Mouse (Mus musculus): Measurements from ENCODE around the gene Parp8. TPM values are rescaled to one million over a fixed set of nuclear protein-coding genes. Genes with fewer than 3 reads are reported as not detected.

Gene Parp8
- polyA plus RNA-seq (2015; fragmentation: Nextera tagmentation; extraction: Ambion mirVana): 12.9 and 14.5 TPM in 2 replicates

- no peaks in the 10 kb centered on the region for H3K36me3 ChIP-seq (ENCODE audit: control insufficient read depth, insufficient read depth)
- ATAC-seq (replicated peaks; ENCODE audit: extremely low read depth, insufficient read depth, low FRiP score): peak; percentile 63
- under 1% methylated on average over 40 of the region's 67 CpGs for WGBS
Observed at GRCm38 (mm10) chr13:117025226-117026067, at the start of gene Parp8. Parp8 (minus strand) TSS chr13:117025537.

DNA sequence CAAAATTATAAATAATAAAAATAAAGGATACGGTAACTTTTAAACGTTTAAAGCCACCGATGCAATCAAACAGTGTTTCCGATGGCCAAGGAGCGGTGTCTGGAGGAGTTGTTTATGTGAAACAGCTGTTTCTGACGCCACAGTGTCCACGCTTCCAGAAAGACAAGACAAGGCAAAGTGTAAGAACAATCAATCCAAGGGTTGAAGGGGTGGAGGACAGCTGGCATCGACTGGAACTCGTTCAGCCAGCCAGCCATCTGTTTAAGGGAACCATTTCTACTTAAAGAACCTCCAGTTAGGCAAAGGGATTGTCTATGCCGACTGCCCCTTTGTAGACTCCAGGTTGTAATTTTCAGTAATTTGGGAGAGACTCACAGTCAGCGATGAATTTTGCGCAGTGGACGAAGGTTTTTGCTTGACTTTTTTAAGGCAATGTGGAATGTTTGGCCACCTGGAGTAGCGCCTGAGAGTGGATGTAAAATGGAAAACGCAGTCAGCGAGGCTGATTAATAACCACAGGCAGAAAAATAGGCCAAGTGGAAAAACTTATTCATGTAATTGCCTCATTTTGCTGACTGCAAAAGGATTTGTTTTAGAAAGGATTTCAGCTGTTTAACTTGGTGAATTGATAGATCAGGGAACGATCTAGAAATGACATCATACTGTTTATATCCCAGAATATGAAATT lies 37.4 kb upstream of the Parp8 start:
- no peak for ATAC-seq (replicated peaks; ENCODE audit: extremely low read depth, insufficient read depth, low FRiP score)
- no peak overlapping the region for H3K4me2 ChIP-seq (ENCODE audit: low read depth, low read length)

More at GRCm38 (mm10) chr13:117025226-117026067, at the start of gene Parp8:
- H3K4me2 ChIP-seq (ENCODE audit: low read depth, low read length): peak within 1 kb of the TSS; percentile 85
- peak within 1 kb of the TSS; percentile 89 for H3K9ac ChIP-seq (ENCODE audit: low read length)
- H3K4me1 ChIP-seq (ENCODE audit: control insufficient read depth, insufficient read depth, low read length): peaks cover 19% of the 10 kb centered on the region
- H3K9me3 ChIP-seq (replicated peaks; ENCODE audit: control insufficient read depth, low read length): no peaks in the 10 kb centered on the region
- H3K4me3 ChIP-seq (ENCODE audit: low read length): peak within 1 kb of the TSS; percentile 81
- peak within 1 kb of the TSS; percentile 82 for H3K27ac ChIP-seq (ENCODE audit: low read length)
- no peaks in the 10 kb centered on the region for H3K27me3 ChIP-seq (ENCODE audit: control insufficient read depth, insufficient read depth, low read length)

GRCm38 (mm10) chr13:117056466-117056865 lies 31.1 kb upstream of the Parp8 start:
- Histone ChIP-seq H3K9ac (ENCODE audit: low read length) (no peak overlapping the region), H3K27me3 (ENCODE audit: control insufficient read depth, insufficient read depth, low read length) (no peaks in the 10 kb centered on the region), H3K4me3 (ENCODE audit: low read length) (no peak overlapping the region), H3K36me3 (ENCODE audit: control insufficient read depth, insufficient read depth) (no peaks in the 10 kb centered on the region), H3K4me1 (ENCODE audit: control insufficient read depth, insufficient read depth, low read length) (no peaks in the 10 kb centered on the region), H3K27ac (ENCODE audit: low read length) (no peak overlapping the region), H3K9me3 (replicated peaks; ENCODE audit: control insufficient read depth, low read length) (no peaks in the 10 kb centered on the region), H3K4me2 (ENCODE audit: low read depth, low read length) (no peak overlapping the region)
- ATAC-seq (replicated peaks; ENCODE audit: extremely low read depth, insufficient read depth, low FRiP score): no peak
- WGBS: 65% methylated on average over 2 of the region's 2 CpGs

More for the DNA sequence above, 37.4 kb upstream of the Parp8 start:
- H3K27me3 ChIP-seq (ENCODE audit: control insufficient read depth, insufficient read depth, low read length): no peaks in the 10 kb centered on the region
- no peaks in the 10 kb centered on the region for H3K36me3 ChIP-seq (ENCODE audit: control insufficient read depth, insufficient read depth)
- H3K27ac ChIP-seq (ENCODE audit: low read length): no peak overlapping the region
- H3K9ac ChIP-seq (ENCODE audit: low read length): no peak overlapping the region
- no peaks in the 10 kb centered on the region for H3K9me3 ChIP-seq (replicated peaks; ENCODE audit: control insufficient read depth, low read length)
- H3K4me1 ChIP-seq (ENCODE audit: control insufficient read depth, insufficient read depth, low read length): no peaks in the 10 kb centered on the region
- H3K4me3 ChIP-seq (ENCODE audit: low read length): no peak overlapping the region
- WGBS: 68% methylated on average over 17 of the region's 17 CpGs

DNA sequence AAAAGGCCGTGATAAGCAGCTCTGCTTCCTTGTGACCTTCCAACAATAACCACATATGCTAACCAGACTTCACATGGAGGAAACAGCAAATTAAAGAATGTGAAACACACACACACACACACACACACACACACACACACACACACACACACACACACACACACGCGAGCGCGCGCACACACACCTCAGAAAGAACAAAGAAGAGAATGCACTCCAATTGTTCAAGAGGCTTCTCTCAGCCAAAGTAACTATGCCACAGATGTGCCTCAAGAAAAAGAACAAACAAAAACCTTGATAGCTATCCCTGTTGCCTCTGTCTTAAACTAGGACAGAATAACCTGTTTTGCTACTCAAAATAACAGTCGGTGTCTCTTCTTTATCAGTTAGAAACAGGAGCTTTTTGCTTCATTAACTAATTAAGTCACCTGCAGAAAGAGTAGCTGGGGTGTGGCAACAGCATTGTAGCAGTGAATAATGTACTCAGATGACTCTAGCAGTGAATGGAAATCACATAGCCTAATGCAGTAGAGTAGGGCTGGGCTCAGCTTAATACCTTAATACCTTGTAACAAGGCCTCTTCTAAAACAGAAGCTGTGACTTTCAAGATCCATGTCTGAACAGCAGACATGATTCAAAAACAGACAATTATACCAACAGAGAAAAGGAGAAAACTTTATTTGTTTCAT lies 29.6 kb upstream of the Parp8 start:
- Histone ChIP-seq H3K4me3 (ENCODE audit: low read length) (no peak overlapping the region), H3K9ac (ENCODE audit: low read length) (no peak overlapping the region), H3K4me1 (ENCODE audit: control insufficient read depth, insufficient read depth, low read length) (no peaks in the 10 kb centered on the region), H3K9me3 (replicated peaks; ENCODE audit: control insufficient read depth, low read length) (no peaks in the 10 kb centered on the region), H3K36me3 (ENCODE audit: control insufficient read depth, insufficient read depth) (no peaks in the 10 kb centered on the region), H3K27me3 (ENCODE audit: control insufficient read depth, insufficient read depth, low read length) (no peaks in the 10 kb centered on the region), H3K4me2 (ENCODE audit: low read depth, low read length) (no peak overlapping the region), H3K27ac (ENCODE audit: low read length) (no peak overlapping the region)
- no peak for ATAC-seq (replicated peaks; ENCODE audit: extremely low read depth, insufficient read depth, low FRiP score)
- 70% methylated on average over 7 of the region's 7 CpGs for WGBS

DNA sequence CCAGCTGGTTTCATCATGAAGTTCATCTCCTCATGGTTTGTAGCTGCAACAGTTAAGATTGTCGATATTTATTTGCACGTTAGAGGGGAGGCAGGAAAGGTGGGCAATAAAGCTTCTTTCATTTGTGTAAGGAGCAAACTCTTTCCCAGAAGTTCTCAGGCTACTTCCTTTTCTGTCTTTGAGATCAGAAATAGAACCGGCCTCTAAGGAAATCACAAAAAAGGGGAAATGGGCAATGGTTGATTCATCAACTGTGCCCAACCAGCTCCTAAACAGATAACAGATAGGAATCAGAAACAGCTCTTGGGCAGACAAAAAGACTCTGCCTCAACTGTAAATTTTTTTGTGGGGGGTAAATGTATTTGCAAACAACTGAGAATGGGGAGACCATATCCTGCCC lies 27.4 kb upstream of the Parp8 start:
- Histone ChIP-seq H3K27ac (ENCODE audit: low read length) (no peak overlapping the region), H3K4me1 (ENCODE audit: control insufficient read depth, insufficient read depth, low read length) (no peaks in the 10 kb centered on the region), H3K27me3 (ENCODE audit: control insufficient read depth, insufficient read depth, low read length) (no peaks in the 10 kb centered on the region), H3K4me3 (ENCODE audit: low read length) (no peak overlapping the region), H3K36me3 (ENCODE audit: control insufficient read depth, insufficient read depth) (no peaks in the 10 kb centered on the region), H3K9ac (ENCODE audit: low read length) (no peak overlapping the region), H3K9me3 (replicated peaks; ENCODE audit: control insufficient read depth, low read length) (no peaks in the 10 kb centered on the region), H3K4me2 (ENCODE audit: low read depth, low read length) (no peak overlapping the region)
- WGBS: 65% methylated on average over 3 of the region's 3 CpGs
- no peak for ATAC-seq (replicated peaks; ENCODE audit: extremely low read depth, insufficient read depth, low FRiP score)

- WGBS: 74% methylated on average over 5 of the region's 5 CpGs
Observed at GRCm38 (mm10) chr13:117048541-117048971, 23.2 kb upstream of the Parp8 start.

DNA sequence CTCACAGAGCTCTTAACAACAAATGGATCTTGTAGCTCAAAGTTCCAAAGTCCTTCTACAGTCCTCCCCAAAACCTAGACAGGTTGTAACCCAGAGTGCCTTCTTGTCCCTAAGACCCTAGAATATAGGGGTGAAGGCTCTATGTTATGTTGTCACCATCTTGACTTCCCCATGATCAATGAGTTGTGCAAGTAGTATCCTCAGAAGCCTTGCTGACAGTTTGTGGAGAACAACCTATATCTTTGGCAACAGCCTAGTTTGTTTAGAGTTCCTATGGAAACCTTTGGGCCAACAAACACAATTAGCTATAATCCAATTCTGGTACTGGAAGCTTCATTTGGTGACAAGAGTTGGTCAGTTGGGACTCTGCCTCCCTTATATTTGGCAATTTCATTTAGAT lies 18.2 kb upstream of the Parp8 start:
- H3K4me2 ChIP-seq (ENCODE audit: low read depth, low read length): no peak overlapping the region
- H3K36me3 ChIP-seq (ENCODE audit: control insufficient read depth, insufficient read depth): no peaks in the 10 kb centered on the region
- H3K27me3 ChIP-seq (ENCODE audit: control insufficient read depth, insufficient read depth, low read length): no peaks in the 10 kb centered on the region
- no peak overlapping the region for H3K27ac ChIP-seq (ENCODE audit: low read length)
- no peak overlapping the region for H3K4me3 ChIP-seq (ENCODE audit: low read length)
- ATAC-seq (replicated peaks; ENCODE audit: extremely low read depth, insufficient read depth, low FRiP score): no peak
- no peaks in the 10 kb centered on the region for H3K9me3 ChIP-seq (replicated peaks; ENCODE audit: control insufficient read depth, low read length)
- H3K9ac ChIP-seq (ENCODE audit: low read length): no peak overlapping the region
- H3K4me1 ChIP-seq (ENCODE audit: control insufficient read depth, insufficient read depth, low read length): no peaks in the 10 kb centered on the region

More at GRCm38 (mm10) chr13:117048541-117048971, 23.2 kb upstream of the Parp8 start:
- H3K27ac ChIP-seq (ENCODE audit: low read length): no peak overlapping the region
- H3K27me3 ChIP-seq (ENCODE audit: control insufficient read depth, insufficient read depth, low read length): no peaks in the 10 kb centered on the region
- no peak overlapping the region for H3K4me2 ChIP-seq (ENCODE audit: low read depth, low read length)
- no peaks in the 10 kb centered on the region for H3K36me3 ChIP-seq (ENCODE audit: control insufficient read depth, insufficient read depth)
- no peaks in the 10 kb centered on the region for H3K9me3 ChIP-seq (replicated peaks; ENCODE audit: control insufficient read depth, low read length)
- H3K4me3 ChIP-seq (ENCODE audit: low read length): no peak overlapping the region
- H3K9ac ChIP-seq (ENCODE audit: low read length): no peak overlapping the region
- ATAC-seq (replicated peaks; ENCODE audit: extremely low read depth, insufficient read depth, low FRiP score): 0 out of 2 replicates have a peak, but pooled peaks have one; percentile 41
- no peaks in the 10 kb centered on the region for H3K4me1 ChIP-seq (ENCODE audit: control insufficient read depth, insufficient read depth, low read length)

GRCm38 (mm10) chr13:117041021-117041420 lies 15.7 kb upstream of the Parp8 start:
- no peak overlapping the region for H3K9ac ChIP-seq (ENCODE audit: low read length)
- no peak overlapping the region for H3K27ac ChIP-seq (ENCODE audit: low read length)
- H3K36me3 ChIP-seq (ENCODE audit: control insufficient read depth, insufficient read depth): no peaks in the 10 kb centered on the region
- H3K9me3 ChIP-seq (replicated peaks; ENCODE audit: control insufficient read depth, low read length): no peaks in the 10 kb centered on the region
- H3K4me3 ChIP-seq (ENCODE audit: low read length): no peak overlapping the region
- no peaks in the 10 kb centered on the region for H3K27me3 ChIP-seq (ENCODE audit: control insufficient read depth, insufficient read depth, low read length)
- ATAC-seq (replicated peaks; ENCODE audit: extremely low read depth, insufficient read depth, low FRiP score): no peak
- H3K4me1 ChIP-seq (ENCODE audit: control insufficient read depth, insufficient read depth, low read length): no peaks in the 10 kb centered on the region
- no peak overlapping the region for H3K4me2 ChIP-seq (ENCODE audit: low read depth, low read length)

Measured in heart, embryonic 16.5 days (tissue).